Mouse (Mus musculus) liver, postnatal 0 days (tissue): ENCODE measurements around the gene Acadm. TPM values are rescaled to one million over a fixed set of nuclear protein-coding genes. Genes with fewer than 3 reads are reported as not detected.
A peak's percentile ranks its signal among the peaks of the same experiment; 100 is the strongest.

Source experiments
- ATAC-seq: fragments of 200-750 bp; cut with Nextera tagmentation; 2 replicates; pipeline ENCODE4 v1.8.0; 2017; ENCODE audit warnings: mild to moderate bottlenecking, moderate library complexity
- DNase-seq: peaks from one replicate; pipeline ENCODE4 v3.0.0-alpha.2; 2016
- H3K27ac ChIP-seq: fragments of 300-500 bp; sonication (generic); 2 replicates; pipeline ENCODE4 v1.5.1; 2014; ENCODE audit warnings: antibody characterized with exemption, moderate library complexity, mild to moderate bottlenecking, low read depth
- H3K27me3 ChIP-seq: fragments of 300-500 bp; sonication (generic); 2 replicates; pipeline ENCODE4 v1.6.1; 2014; ENCODE audit warnings: low read length, control low read depth, mixed read lengths; ENCODE audit not compliant: insufficient read depth
- H3K36me3 ChIP-seq: fragments of 300-500 bp; sonication (generic); replicated peaks from 2 replicates; pipeline ENCODE4 v1.6.1; 2014; ENCODE audit warnings: mild to moderate bottlenecking, control low read depth, low read length, moderate library complexity, mixed read lengths; ENCODE audit not compliant: insufficient read depth
- H3K4me1 ChIP-seq: fragments of 300-500 bp; sonication (generic); 2 replicates; pipeline ENCODE4 v1.6.1; 2014; ENCODE audit warnings: antibody characterized with exemption, mild to moderate bottlenecking, control low read depth; ENCODE audit not compliant: insufficient read depth
- H3K4me2 ChIP-seq: fragments of 300-500 bp; sonication (generic); 2 replicates; pipeline ENCODE4 v1.6.1; 2014; ENCODE audit warnings: low read depth, mild to moderate bottlenecking, low read length, moderate library complexity, mixed read lengths
- H3K4me3 ChIP-seq: fragments of 300-500 bp; sonication (generic); 2 replicates; pipeline ENCODE4 v1.5.1; 2014; ENCODE audit warnings: low read depth, low read length
- H3K9ac ChIP-seq: fragments of 300-500 bp; sonication (generic); replicated peaks from 2 replicates; pipeline ENCODE4 v1.6.1; 2014; ENCODE audit warnings: mild to moderate bottlenecking, moderate library complexity
- H3K9me3 ChIP-seq: fragments of 300-500 bp; sonication (generic); 2 replicates; pipeline ENCODE4 v1.6.1; 2016; ENCODE audit warnings: mild to moderate bottlenecking, control low read depth, low read length, mixed read lengths
- CTCF ChIP-seq: sonication (generic); IDR thresholded peaks from 2 replicates; pipeline ENCODE4 v1.5.1; 2016; ENCODE audit warnings: antibody characterized with exemption, low read depth
- EP300 ChIP-seq: IDR thresholded peaks from 2 replicates; pipeline ENCODE4 v1.6.1; 2016; ENCODE audit warnings: antibody characterized with exemption, low read depth, mild to moderate bottlenecking
- WGBS: fragments of 180-500 bp; shearing (Covaris S2); extraction: QIAGEN DNeasy Blood & Tissue Kit; methylation state at CpG from one replicate; pipeline ENCODE4 v1.1.7; 2014; ENCODE audit not compliant: insufficient replicate concordance; 5-methylcytosine and 5-hydroxymethylcytosine counted together
- polyA plus RNA-seq: library from polyadenylated mRNA; unstranded; fragments of >200 nt; fragmentation: Nextera tagmentation; extraction: Ambion mirVana; gene quantifications from 2 replicates; pipeline ENCODE4 v1.2.1, GENCODE M21; 2015

Gene Acadm
- polyA plus RNA-seq, 1 experiment from 2014 or later = 271 TPM

GRCm38 (mm10) chr3:153901904-153902303 lies 42.5 kb downstream of the Acadm start:
- TF ChIP-seq CTCF (no peak), EP300 (no peak)
- no peak overlapping the region for H3K4me2 ChIP-seq
- no peak overlapping the region for H3K4me3 ChIP-seq
- H3K4me1 ChIP-seq = no peaks in the 10 kb centered on the region
- ATAC-seq (no peak), DNase-seq (no peak)
- H3K9ac ChIP-seq = no peak overlapping the region
- H3K27ac ChIP-seq = no peak overlapping the region
- peaks cover 31% of the 10 kb centered on the region for H3K36me3 ChIP-seq
- 91% methylated on average over 1 of the region's 1 CpGs for WGBS
- H3K9me3 ChIP-seq = no peaks in the 10 kb centered on the region
- no peaks in the 10 kb centered on the region for H3K27me3 ChIP-seq

- no peak overlapping the region for H3K9ac ChIP-seq
- 26% methylated on average over 6 of the region's 6 CpGs for WGBS
- H3K4me3 ChIP-seq = no peak overlapping the region
- no peak overlapping the region for H3K4me2 ChIP-seq
- no peaks in the 10 kb centered on the region for H3K4me1 ChIP-seq
- no peak for TF ChIP-seq CTCF
- TF ChIP-seq EP300 = no peak
- H3K36me3 ChIP-seq = no peaks in the 10 kb centered on the region
- no peaks in the 10 kb centered on the region for H3K9me3 ChIP-seq
- H3K27me3 ChIP-seq = no peaks in the 10 kb centered on the region
- H3K27ac ChIP-seq = no peak overlapping the region
- ATAC-seq (no peak), DNase-seq (no peak)
These were observed 47.2 kb downstream of the Acadm start for GRCm38 (mm10) chr3:153897216-153897615.

GRCm38 (mm10) chr3:153895454-153895853 lies 49.0 kb downstream of the Acadm start:
- no peaks in the 10 kb centered on the region for H3K9me3 ChIP-seq
- no peak for ATAC-seq
- DNase-seq = no peak
- 49% methylated on average over 3 of the region's 3 CpGs for WGBS
- no peaks in the 10 kb centered on the region for H3K4me1 ChIP-seq
- no peak overlapping the region for H3K9ac ChIP-seq
- no peaks in the 10 kb centered on the region for H3K36me3 ChIP-seq
- TF ChIP-seq CTCF (no peak), EP300 (no peak)
- no peak overlapping the region for H3K4me2 ChIP-seq
- H3K4me3 ChIP-seq = no peak overlapping the region
- H3K27me3 ChIP-seq = no peaks in the 10 kb centered on the region
- H3K27ac ChIP-seq = no peak overlapping the region

GRCm38 (mm10) chr3:153889188-153889781 lies 55.1 kb downstream of the Acadm start:
- no peak overlapping the region for H3K27ac ChIP-seq
- no peak overlapping the region for H3K4me3 ChIP-seq
- no peaks in the 10 kb centered on the region for H3K27me3 ChIP-seq
- no peak overlapping the region for H3K9ac ChIP-seq
- H3K4me1 ChIP-seq = 0 out of 2 replicates have a peak, but pooled peaks cover 3% of the 10 kb centered on the region
- H3K4me2 ChIP-seq = no peak overlapping the region
- no peaks in the 10 kb centered on the region for H3K9me3 ChIP-seq
- H3K36me3 ChIP-seq = no peaks in the 10 kb centered on the region
- DNase-seq (no peak), ATAC-seq (no peak)
- 44% methylated on average over 7 of the region's 8 CpGs for WGBS
- TF ChIP-seq CTCF (no peak), EP300 (no peak)

- H3K9me3 ChIP-seq = no peaks in the 10 kb centered on the region
- 57% methylated on average over 6 of the region's 6 CpGs for WGBS
- no peak for TF ChIP-seq EP300
- no peak for TF ChIP-seq CTCF
- no peak for ATAC-seq
- H3K4me2 ChIP-seq = no peak overlapping the region
- H3K27ac ChIP-seq = no peak overlapping the region
- no peaks in the 10 kb centered on the region for H3K27me3 ChIP-seq
- no peak for DNase-seq
- no peak overlapping the region for H3K9ac ChIP-seq
- 0 out of 2 replicates have a peak, but pooled peaks cover 3% of the 10 kb centered on the region for H3K4me1 ChIP-seq
- no peak overlapping the region for H3K4me3 ChIP-seq
- no peaks in the 10 kb centered on the region for H3K36me3 ChIP-seq
These were observed 56.3 kb downstream of the Acadm start for GRCm38 (mm10) chr3:153888141-153888540.

- Histone ChIP-seq H3K36me3 (no peaks in the 10 kb centered on the region), H3K27me3 (no peaks in the 10 kb centered on the region), H3K4me2 (no peak overlapping the region), H3K4me1 (0 out of 2 replicates have a peak, but pooled peaks cover 3% of the 10 kb centered on the region), H3K27ac (no peak overlapping the region), H3K9me3 (no peaks in the 10 kb centered on the region), H3K4me3 (no peak overlapping the region), H3K9ac (no peak overlapping the region)
- DNase-seq (no peak), ATAC-seq (no peak)
- TF ChIP-seq EP300 = no peak
- peak; percentile 38 for TF ChIP-seq CTCF
These were observed 58.1 kb downstream of the Acadm start for GRCm38 (mm10) chr3:153886296-153886695.

Other genes with a start within 250 kb of the Acadm start
- 4.5 and 5.0 TPM in 2 replicates for gene St6galnac3, start 219.5 kb downstream of the Acadm start, polyA plus RNA-seq
- 0.40 and 0.66 TPM in 2 replicates for gene Asb17, start 100.4 kb downstream of the Acadm start, polyA plus RNA-seq
- gene Msh4, start 38.5 kb downstream of the Acadm start, polyA plus RNA-seq = not detected in 2 replicates
- gene Rabggtb, start 31.6 kb downstream of the Acadm start, polyA plus RNA-seq = 28.7 and 31.8 TPM in 2 replicates
- gene Slc44a5, start 28.8 kb upstream of the Acadm start, polyA plus RNA-seq = 0.02 and 0.18 TPM in 2 replicates